Comparison of ENCODE assay signal across 7 mouse cellular contexts in the genomic region with DNA sequence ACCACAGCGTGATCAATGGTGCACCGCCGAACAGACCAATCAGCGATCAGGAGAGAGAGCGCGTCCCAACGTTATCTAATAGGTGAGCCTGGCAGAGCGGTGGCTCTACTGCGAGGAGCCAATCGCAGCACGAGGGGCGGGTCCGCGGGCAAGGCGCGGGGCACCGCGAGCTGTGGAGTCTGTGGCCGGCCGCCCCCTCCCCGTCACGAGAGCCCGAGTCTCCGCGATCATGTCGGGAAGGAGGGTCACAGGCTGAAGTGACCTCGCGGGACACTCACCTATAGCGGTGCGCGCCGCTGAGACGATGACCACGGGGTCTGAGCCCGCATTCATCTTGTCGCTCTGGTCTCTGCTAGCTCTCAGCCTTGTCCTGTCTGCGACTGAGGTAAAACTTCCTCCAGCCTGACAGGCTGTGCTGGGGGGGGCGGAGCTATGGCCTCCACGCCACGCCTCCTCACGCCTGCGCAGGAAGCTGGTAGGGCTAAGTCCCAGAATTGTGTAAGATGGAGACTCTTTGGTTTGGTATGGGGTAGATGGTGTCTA. TPM values are rescaled to one million over a fixed set of nuclear protein-coding genes. Genes with fewer than 3 reads are reported as not detected.
A peak's percentile ranks its signal among the peaks of the same experiment; 100 is the strongest.
DNase-seq lines count a peak whose midpoint lies in the region; ATAC-seq lines count a peak whose summit lies in the region.

Acat2 (minus strand) TSS at position 417 of the 543 bp plus-strand sequence.

- H3K9me3 ChIP-seq in embryonic facial prominence, embryonic 10.5 days = no peaks in the 10 kb centered on the region
- H3K9me3 ChIP-seq in limb, embryonic 10.5 days (replicated peaks) = no peaks in the 10 kb centered on the region
- H3K9me3 ChIP-seq in midbrain, embryonic 13.5 days = no peaks in the 10 kb centered on the region

- under 1% methylated on average over 42 of the region's 42 CpGs for WGBS in embryonic facial prominence, embryonic 10.5 days
- WGBS in limb, embryonic 10.5 days = under 1% methylated on average over 42 of the region's 42 CpGs
- WGBS in midbrain, embryonic 13.5 days = under 1% methylated on average over 42 of the region's 42 CpGs

- H3K4me2 ChIP-seq in midbrain, embryonic 13.5 days (replicated peaks) = peak within 1 kb of the TSS; percentile 63

- peaks cover 30% of the 10 kb centered on the region for H3K36me3 ChIP-seq in embryonic facial prominence, embryonic 10.5 days (replicated peaks)
- H3K36me3 ChIP-seq in limb, embryonic 10.5 days = peaks cover 32% of the 10 kb centered on the region
- H3K36me3 ChIP-seq in midbrain, embryonic 13.5 days = peaks cover 28% of the 10 kb centered on the region

- peak; percentile 92 for ATAC-seq in granulocyte monocyte progenitor cell, adult 5-6 weeks (replicated peaks; ENCODE audit: poor library complexity, severe bottlenecking)
- peak; percentile 99 for ATAC-seq in midbrain, embryonic 13.5 days

- H3K4me1 ChIP-seq in embryonic facial prominence, embryonic 10.5 days = peaks cover 14% of the 10 kb centered on the region
- H3K4me1 ChIP-seq in limb, embryonic 10.5 days = peaks cover 7% of the 10 kb centered on the region
- H3K4me1 ChIP-seq in midbrain, embryonic 13.5 days (replicated peaks) = peaks cover 32% of the 10 kb centered on the region

- H3K27ac ChIP-seq in embryonic facial prominence, embryonic 10.5 days (replicated peaks) = peak within 1 kb of the TSS; percentile 91
- H3K27ac ChIP-seq in limb, embryonic 10.5 days = peak within 1 kb of the TSS; percentile 89
- H3K27ac ChIP-seq in midbrain, embryonic 13.5 days = peak within 1 kb of the TSS; percentile 91

- H3K9ac ChIP-seq in midbrain, embryonic 13.5 days (replicated peaks) = peak within 1 kb of the TSS; percentile 66

- H3K27me3 ChIP-seq in embryonic facial prominence, embryonic 10.5 days (replicated peaks; ENCODE audit: low read depth, poor library complexity, severe bottlenecking) = no peaks in the 10 kb centered on the region
- H3K27me3 ChIP-seq in limb, embryonic 10.5 days (ENCODE audit: low read depth, poor library complexity, severe bottlenecking) = no peaks in the 10 kb centered on the region
- no peaks in the 10 kb centered on the region for H3K27me3 ChIP-seq in midbrain, embryonic 13.5 days

- peak; percentile 97 for DNase-seq in adrenal gland, postnatal 10 days
- DNase-seq in embryonic facial prominence, embryonic 10.5 days (ENCODE audit: low spot score) = peak; percentile 93
- DNase-seq in kidney, adult 11 months = peak; percentile 95
- peak; percentile 91 for DNase-seq in limb, embryonic 10.5 days (ENCODE audit: low spot score)
- DNase-seq in spleen, adult 12 weeks (ENCODE audit: low spot score) = peak; percentile 91

- H3K4me3 ChIP-seq in embryonic facial prominence, embryonic 10.5 days = peak within 1 kb of the TSS; percentile 76
- peak within 1 kb of the TSS; percentile 75 for H3K4me3 ChIP-seq in limb, embryonic 10.5 days
- H3K4me3 ChIP-seq in midbrain, embryonic 13.5 days (replicated peaks) = peak within 1 kb of the TSS; percentile 57

RNA-seq across cellular contexts. Expression of gene Acat2, which starts in this region (rescaled TPM):
- total RNA-seq in adrenal gland, postnatal 10 days (2021) = 100 to 1,000 TPM; 108 to 118 TPM
- 348 and 367 TPM in 2 replicates for polyA plus RNA-seq in embryonic facial prominence, embryonic 10.5 days (2016; fragmentation: Nextera tagmentation; extraction: Ambion mirVana)
- 21.4 and 22.9 TPM in 2 replicates for total RNA-seq in granulocyte monocyte progenitor cell, adult 5-6 weeks (2014; fragmentation: Nextera tagmentation)
- total RNA-seq in granulocyte monocyte progenitor cell, adult 5-6 weeks (2017) = 20.6 and 21.4 TPM in 2 replicates
- 343 and 357 TPM in 2 replicates for polyA plus RNA-seq in limb, embryonic 10.5 days (2016; fragmentation: Nextera tagmentation; extraction: Ambion mirVana)
- polyA plus RNA-seq in midbrain, embryonic 13.5 days (2015; fragmentation: Nextera tagmentation; extraction: Ambion mirVana) = 360 and 384 TPM in 2 replicates

Comparison
In these comparisons a context has a peak if more than half of its experiments do, and no peak if none do; other contexts are left out.
1. Peak in every context shown above with its lines: DNase-seq, ATAC-seq, H3K4me3 ChIP-seq and H3K27ac ChIP-seq.
2. RNA of gene Acat2 (total RNA-seq): 108 to 118 TPM in adrenal gland, postnatal 10 days; 20.6 to 22.9 TPM in granulocyte monocyte progenitor cell, adult 5-6 weeks; every median in the first group is over 4 times any median in the second.